ENCODE assay signal across 21 mouse cellular contexts in genomic region chr14:34226566-34226965, GRCm38 (mm10). TPM values are rescaled to one million over a fixed set of nuclear protein-coding genes. Genes with fewer than 3 reads are reported as not detected.
DNase-seq lines count a peak whose midpoint lies in the region; TF ChIP-seq lines count a peak whose summit lies in the region.
"Had no signal": no experiment of that assay in that cellular context is flagged by ENCODE, and none has a peak within 500 bp of the region (broad histone marks: within the 10 kb centered on the region; RNA-seq: fewer than 3 reads in every experiment).

No protein-coding gene starts in this region.

- no peak for TF ChIP-seq CTCF in gastrocnemius, adult 2 months (IDR thresholded peaks at IDR 0.05)

- H3K4me3 ChIP-seq in gastrocnemius, adult 2 months = no peak overlapping the region
- H3K4me3 ChIP-seq: heart, embryonic 12.5 days; hindbrain, embryonic 13.5 days; left cerebral cortex, adult 2 months; megakaryocyte, embryonic 14.5 days; midbrain, embryonic 15.5 days; myocyte had no signal

- no peak overlapping the region for H3K27ac ChIP-seq in gastrocnemius, adult 2 months
- H3K27ac ChIP-seq: hindbrain, embryonic 13.5 days; left cerebral cortex, adult 2 months; midbrain, embryonic 15.5 days had no signal

- DNase-seq in gastrocnemius, postnatal 14 days = peak; percentile 24
- no peak for DNase-seq in gastrocnemius, adult 2 months
- DNase-seq in layer of hippocampus, adult 11-12 months (ENCODE audit: low spot score) = peak; percentile 10
- no peak for DNase-seq in layer of hippocampus, adult 9-10 months (ENCODE audit: low spot score)
- peak; percentile 32 for DNase-seq in lung, postnatal 10 days
- no peak for DNase-seq in lung, postnatal 36 days
- no peak for DNase-seq in right cerebral cortex, adult 18-20 months
- DNase-seq: adrenal gland, postnatal 25 days; cerebellum, adult 11-12 months; kidney, postnatal 36 days; lung, postnatal 14 days; right cerebral cortex, postnatal 25 days; thymus, postnatal 36 days had no signal

- intact Hi-C loops in gastrocnemius, postnatal 14 days (cut with DNase I; ENCODE audit: low total_unique reads) = no loop called here
- intact Hi-C loops in gastrocnemius, adult 2 months (cut with DNase I) = no loop called here

RNA-seq across cellular contexts. Expression of gene Syt15, which starts 7.2 kb away (rescaled TPM):
- total RNA-seq in gastrocnemius, postnatal 14 days (2021) = under 1 TPM; 0.78 to 0.82 TPM
- under 1 TPM; 0.47 to 0.71 TPM for total RNA-seq in gastrocnemius, adult 2 months (2021)
- total RNA-seq: granulocyte monocyte progenitor cell, adult 5-6 weeks; neutrophil, adult 5-6 weeks had no signal

RNA-seq across cellular contexts. Expression of gene Gprin2, which starts 25.1 kb away (rescaled TPM):
- under 1 TPM; 0.16 to 0.86 TPM for total RNA-seq in gastrocnemius, postnatal 14 days (2021)
- total RNA-seq in gastrocnemius, adult 2 months (2021) = under 1 TPM; 0.03 to 0.23 TPM
- total RNA-seq: granulocyte monocyte progenitor cell, adult 5-6 weeks; neutrophil, adult 5-6 weeks had no signal

Comparison
In these comparisons a context has a peak if more than half of its experiments do, and no peak if none do; other contexts are left out.
1. DNase-seq: peak in gastrocnemius, postnatal 14 days (single experiment), layer of hippocampus, adult 11-12 months (single experiment) and lung, postnatal 10 days (single experiment); none in gastrocnemius, adult 2 months (single experiment), layer of hippocampus, adult 9-10 months (single experiment), lung, postnatal 36 days (single experiment) and right cerebral cortex, adult 18-20 months (single experiment).